Mouse (Mus musculus) spleen, adult 10 weeks (tissue): ENCODE results near the gene Ssbp3. TPM values are rescaled to one million over a fixed set of nuclear protein-coding genes. Genes with fewer than 3 reads are reported as not detected.

ENCODE experiments used
- polyA plus RNA-seq: library from polyadenylated mRNA; stranded (reverse); fragments of 350-450 nt; fragmentation: Illumina TruSeq; extraction: RNeasy Lipid Tissue Mini Kit (QIAGEN cat#74804); gene quantifications from one replicate; pipeline ENCODE4 v1.2.3, GENCODE M21; 2015; ENCODE audit warnings: low replicate concordance; ENCODE audit not compliant: insufficient read depth

Ssbp3 gene
- polyA plus RNA-seq = 32.6 TPM

GRCm38 (mm10) chr4:106910201-106911172 lies at the start of gene Ssbp3:
Ssbp3 (plus strand) TSS chr4:106910701.

GRCm38 (mm10) chr4:107066252-107067124 lies 156.0 kb downstream of the Ssbp3 start, which contains the start of the genes Mrpl37 and Cyb5rl:
Mrpl37 (minus strand) TSS chr4:107066868.
Cyb5rl (plus strand) TSS chr4:107066988.

GRCm38 (mm10) chr4:107096841-107097373 lies 186.4 kb downstream of the Ssbp3 start, which contains the start of gene Cdcp2:
Cdcp2 (plus strand) TSS chr4:107096891.

Other genes starting within 250 kb of the Ssbp3 start
- gene Ttc4, start 231.8 kb upstream of the Ssbp3 start, polyA plus RNA-seq = 66.8 TPM
- gene Mroh7, start 179.8 kb upstream of the Ssbp3 start, polyA plus RNA-seq = 0.90 TPM
- 0.90 TPM for gene Fam151a, start 176.8 kb upstream of the Ssbp3 start, polyA plus RNA-seq
- gene Acot11, start 105.7 kb upstream of the Ssbp3 start, polyA plus RNA-seq = 6.0 TPM
- 64.2 TPM for gene Mrpl37, start 156.2 kb downstream of the Ssbp3 start, polyA plus RNA-seq
- 8.0 TPM for gene Cyb5rl, start 156.3 kb downstream of the Ssbp3 start, polyA plus RNA-seq
- gene Cdcp2, start 186.2 kb downstream of the Ssbp3 start, polyA plus RNA-seq = not detected